Mouse (Mus musculus) monocyte, adult 5-6 weeks (primary cell): ENCODE results near the gene Stum. TPM values are rescaled to one million over a fixed set of nuclear protein-coding genes. Genes with fewer than 3 reads are reported as not detected.

Experiments used
- ATAC-seq: fragments of 153-309, 156-312 bp; replicated peaks from 2 replicates; pipeline ENCODE4 v1.8.0; 2017; ENCODE audit warnings: mild to moderate bottlenecking; ENCODE audit not compliant: low TSS enrichment, insufficient number of reproducible peaks, severe bottlenecking, poor library complexity, low FRiP score
- total RNA-seq: library from RNA; stranded (forward); fragments of 200-1000, 200-491, 200-594 nt; gene quantifications from 3 replicates; pipeline ENCODE4 v1.2.3, GENCODE M21; 2017

Gene Stum
- total RNA-seq, 1 experiment from 2014 or later, result not detected

DNA sequence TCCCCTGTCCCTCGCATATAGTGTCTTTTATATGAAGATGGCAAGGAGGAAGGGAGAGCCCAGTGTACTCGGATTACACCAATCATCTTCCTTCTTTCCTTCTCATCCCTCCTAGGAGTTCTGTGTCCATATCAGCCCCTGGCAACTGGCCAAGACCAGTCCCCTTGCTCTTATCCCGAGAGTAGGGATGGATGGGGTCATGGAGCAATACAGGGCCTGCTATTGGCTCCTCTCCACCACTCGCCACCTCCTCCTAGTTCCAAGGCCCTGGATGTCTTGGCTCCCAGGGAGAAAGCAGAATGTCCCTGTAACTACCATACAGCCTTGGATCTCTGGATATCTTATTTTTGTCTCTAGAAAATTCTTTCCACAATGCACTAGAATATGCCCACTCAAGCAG lies 68.2 kb downstream of the Stum start:
- ATAC-seq, result no peak

DNA sequence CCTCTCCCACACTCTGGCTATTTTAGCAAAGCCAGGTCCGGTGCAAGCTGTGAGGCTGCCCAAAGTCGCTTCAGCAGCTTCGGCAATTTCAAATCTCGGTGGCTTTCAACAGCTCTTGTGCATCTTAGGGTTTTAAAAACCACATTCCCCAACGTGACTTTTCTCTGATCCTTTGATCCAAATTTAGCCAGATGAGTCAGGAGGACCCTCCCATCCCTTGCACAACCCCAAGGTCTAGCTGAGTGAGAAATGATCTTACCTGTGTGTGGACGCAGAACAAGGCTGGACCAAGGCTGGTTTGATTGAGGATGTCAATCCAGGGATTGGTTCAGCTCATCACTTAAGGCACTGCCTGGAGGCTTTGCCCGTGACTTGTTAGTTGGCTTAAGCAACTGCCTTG lies 73.0 kb downstream of the Stum start:
- ATAC-seq, result no peak

DNA sequence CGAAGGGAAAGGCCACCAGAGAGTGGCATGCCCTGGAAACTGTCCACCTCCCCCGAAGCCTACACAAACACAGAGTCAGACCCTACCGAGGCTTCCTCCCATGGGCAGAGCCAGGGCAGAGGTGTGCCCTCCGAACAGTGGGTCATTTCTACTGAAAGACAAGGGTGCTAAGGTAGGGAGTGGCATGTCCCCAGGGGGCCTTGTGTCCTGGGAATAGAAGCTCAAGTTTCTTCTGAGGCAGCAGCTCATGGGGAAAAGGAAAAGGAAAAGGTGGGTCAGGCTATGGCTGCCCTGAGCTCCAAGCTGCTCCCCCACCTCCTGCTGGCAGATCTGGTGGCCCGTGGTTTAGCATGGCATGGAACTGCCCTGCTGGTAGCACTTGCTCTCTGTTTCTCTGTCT lies 73.5 kb downstream of the Stum start:
- no peak for ATAC-seq

GRCm38 (mm10) chr1:180408832-180409231 lies 74.5 kb downstream of the Stum start:
- ATAC-seq, result no peak

DNA sequence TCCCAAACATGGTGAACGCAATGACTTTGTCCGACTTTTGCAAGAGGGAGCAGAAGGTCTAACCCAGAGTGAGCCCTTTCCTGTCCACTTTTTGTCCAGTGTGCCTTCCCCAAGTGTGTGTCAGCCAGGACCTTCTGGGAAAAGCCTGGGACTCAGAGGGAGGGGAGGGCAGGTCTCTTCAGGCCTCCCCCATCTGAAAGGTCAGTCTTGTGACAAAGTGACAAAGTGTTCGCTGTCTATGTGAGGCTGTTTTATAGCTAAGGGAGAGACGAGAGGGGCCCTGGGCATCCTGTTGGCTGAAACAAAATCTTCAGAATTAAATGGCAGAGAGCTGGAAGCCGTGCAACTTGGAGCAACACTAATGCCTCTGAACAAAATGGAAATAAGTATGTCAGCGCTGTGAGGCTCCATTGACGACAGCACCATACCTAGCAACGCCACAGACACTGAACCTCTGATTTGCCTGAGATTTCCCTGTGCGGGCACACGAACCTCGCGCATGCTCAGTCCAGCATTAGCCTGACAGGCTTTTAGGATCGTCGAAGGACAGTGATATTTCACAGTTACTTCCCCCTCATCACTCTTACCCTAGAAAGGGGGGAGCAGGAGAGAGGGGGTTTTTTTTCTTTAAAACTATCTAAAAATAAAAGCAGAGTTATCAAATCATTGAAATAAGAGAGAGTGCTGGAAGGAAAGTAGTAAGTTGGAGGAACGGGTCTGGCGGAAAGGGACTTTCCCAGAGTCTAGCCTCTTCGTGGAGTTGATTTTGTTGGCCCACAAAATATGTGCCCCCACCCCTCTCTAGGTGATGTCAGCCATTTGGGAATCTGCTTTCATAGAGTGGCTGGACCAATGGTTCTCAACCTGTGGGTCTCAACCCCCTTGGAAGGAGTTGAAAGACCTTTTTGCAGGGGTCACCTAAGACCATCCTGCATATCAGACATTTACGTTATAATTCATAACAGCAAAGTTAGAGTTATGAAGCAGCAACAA lies 75.3 kb downstream of the Stum start:
- ATAC-seq, result no peak

DNA sequence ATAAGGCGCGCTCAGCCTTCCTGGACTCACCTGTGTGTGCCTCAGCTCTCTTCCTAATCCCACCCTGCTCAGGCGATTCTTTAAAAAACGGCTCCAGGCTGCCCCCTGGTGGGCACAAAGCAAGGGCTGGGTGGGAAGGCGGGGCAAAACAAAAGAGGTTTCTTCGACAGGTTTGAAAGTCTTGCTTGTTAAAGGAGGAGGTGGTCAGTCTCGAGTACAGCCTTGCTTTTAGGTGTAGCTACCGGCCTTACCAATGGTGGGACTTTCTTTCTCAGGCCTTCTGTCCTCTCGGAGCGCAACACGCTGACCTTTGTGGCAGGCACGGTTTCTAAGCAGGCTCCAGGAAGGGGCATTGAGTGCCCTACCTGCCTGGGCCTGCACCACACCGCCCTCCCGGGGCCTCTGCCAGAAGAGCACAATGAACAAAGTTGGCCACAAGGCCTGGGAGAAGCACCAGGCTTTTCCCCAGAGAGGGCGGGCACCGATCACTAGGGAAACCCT lies 76.1 kb downstream of the Stum start:
- no peak for ATAC-seq

DNA sequence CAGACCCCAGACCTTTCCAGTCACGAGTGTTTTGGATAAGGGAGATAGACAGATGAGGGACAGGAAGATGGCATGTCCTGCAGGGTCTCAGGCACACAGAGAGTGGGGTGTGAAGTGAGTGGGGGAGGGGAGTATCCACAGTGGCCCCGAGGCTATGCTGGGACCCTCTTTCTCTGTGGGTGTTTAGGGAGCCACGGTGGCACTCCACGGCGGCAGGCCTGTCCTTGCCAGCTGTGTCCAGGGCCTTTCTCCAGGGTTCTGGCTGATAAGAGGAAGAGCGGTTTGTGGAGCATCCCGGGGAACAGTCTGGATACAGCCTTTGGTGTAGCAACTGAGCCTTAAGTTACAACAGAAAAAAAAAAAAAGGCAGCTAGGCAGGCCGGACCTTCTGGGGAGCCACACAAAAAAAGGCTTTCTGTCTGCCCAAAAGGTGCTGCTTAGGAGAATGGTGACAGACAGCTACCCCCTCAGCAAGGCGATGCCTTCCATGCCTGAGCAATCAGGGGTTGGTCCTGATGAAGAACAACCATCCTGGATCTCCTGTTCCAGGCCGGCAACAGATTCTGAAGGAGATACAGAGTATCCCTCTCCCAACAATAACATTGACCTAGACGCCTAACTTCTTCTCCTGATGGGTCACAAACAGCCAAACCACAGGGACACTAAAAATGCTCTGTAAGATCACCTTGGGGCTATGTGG lies 76.8 kb downstream of the Stum start:
- no peak for ATAC-seq

GRCm38 (mm10) chr1:180405576-180406335 lies 77.5 kb downstream of the Stum start:
- ATAC-seq, result no peak

DNA sequence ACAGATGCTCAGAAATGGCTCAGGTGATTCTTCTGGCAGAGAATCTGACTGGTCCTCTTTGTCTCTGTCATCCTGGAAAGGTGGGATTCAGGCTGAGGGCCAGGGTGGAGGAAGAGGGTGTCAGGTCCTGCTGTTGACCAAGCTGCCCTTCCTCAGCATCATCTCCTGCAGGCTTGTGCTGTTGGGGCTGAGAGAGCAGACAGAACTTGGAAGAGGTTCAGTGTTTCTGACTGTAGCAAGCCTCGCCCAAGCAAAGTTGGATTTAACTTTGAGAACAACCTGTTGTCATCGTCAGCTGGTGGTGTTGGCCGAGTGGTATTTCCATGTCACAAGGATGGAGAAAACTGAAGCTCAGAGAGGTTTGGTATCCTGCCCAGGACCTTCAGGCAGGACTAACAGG lies 78.6 kb downstream of the Stum start:
- ATAC-seq, result no peak

DNA sequence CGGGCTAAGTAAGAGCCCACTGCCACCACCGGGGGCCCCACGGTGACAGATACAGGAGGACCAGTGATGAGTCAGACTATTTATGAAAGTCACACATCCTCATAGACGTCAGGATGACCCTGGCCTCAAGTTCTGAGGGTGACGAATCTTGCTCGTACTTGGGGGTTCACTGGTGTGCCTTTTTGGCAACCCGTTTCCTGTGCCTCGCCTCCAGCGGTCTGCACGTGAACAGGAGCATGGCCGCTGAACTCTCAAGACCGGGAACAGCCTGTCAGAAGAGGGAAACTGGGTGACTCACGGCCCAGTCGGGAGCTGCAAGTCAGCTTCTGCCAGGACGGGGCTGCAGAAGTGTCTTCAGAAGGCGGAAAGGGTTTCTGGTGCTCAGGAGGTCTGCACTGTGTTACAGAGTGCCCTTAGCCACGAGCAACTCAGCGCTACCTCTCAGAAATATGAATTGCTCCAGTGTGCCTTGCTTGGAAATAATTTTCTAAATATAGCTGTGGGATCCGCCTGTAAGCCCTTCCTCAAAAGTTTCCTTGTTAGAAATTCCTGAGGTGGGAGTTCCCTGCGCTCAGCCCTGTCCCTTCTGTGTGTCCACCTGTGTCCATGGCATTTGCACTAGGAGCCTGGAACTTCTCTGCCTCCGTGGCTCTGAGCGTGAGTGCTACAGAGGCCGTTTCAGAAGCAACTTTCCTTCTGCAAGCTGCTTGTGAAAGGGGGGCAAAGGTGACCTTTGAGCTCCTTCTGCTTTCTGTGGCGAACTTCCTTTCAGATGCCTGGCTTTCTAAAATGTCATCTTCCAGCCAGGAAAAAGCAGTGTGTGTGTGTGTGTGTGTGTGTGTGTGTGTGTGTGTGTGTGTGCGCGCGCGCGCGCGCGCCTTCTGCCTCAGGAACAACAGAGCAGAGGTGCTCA lies 79.4 kb downstream of the Stum start:
- ATAC-seq, result peak; percentile 78

GRCm38 (mm10) chr1:180403357-180403693 lies 80.0 kb downstream of the Stum start:
- peak; percentile 4 for ATAC-seq

DNA sequence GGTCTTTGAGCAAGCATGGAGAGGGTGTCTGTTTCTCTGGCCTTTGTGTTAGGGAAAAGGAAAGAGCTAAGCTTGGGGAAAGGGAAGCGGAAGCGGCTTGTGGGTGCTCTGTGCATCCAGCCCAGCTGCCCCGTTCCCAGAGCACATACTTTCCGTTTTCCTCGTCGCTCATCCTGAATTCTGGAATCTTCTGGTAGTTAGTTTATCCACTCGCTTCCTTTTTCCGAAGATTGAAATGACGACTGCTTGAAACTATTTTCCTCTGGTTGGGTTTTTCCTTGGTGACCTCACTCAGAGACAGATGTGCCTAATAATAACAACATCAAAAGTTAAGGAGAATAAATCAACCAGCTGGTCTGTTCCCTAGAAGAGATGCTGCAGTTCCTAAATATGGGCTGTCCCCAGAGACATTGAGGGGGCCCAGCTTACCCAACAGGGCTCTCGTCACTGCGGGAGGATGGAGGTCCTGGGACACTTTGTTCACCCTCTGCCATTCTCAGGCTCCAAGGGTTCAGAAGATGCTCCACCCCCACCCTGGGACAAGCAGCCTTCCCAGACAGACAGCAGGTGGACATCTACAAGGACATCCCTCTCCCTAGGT lies 80.7 kb downstream of the Stum start:
- no peak for ATAC-seq

DNA sequence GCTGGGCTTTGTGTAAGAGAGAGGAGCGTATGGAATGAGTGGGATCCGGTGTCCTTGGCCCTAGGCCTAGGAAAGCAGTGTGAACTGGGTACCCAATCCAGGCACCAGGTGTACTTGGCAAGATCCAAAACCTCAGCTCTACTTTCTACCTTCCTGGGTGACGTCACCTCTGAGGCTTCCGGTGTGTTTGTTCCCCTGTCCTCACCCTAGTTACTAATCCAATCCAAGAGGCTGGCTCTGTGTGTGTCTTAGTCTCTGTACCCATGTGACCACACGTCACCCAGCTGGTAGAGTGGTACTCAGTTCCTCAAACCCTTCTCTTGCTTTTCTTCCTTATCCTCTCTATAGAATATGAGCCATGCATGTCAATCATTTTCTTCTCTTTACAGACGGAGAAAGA lies 81.6 kb downstream of the Stum start:
- peak; percentile 59 for ATAC-seq

DNA sequence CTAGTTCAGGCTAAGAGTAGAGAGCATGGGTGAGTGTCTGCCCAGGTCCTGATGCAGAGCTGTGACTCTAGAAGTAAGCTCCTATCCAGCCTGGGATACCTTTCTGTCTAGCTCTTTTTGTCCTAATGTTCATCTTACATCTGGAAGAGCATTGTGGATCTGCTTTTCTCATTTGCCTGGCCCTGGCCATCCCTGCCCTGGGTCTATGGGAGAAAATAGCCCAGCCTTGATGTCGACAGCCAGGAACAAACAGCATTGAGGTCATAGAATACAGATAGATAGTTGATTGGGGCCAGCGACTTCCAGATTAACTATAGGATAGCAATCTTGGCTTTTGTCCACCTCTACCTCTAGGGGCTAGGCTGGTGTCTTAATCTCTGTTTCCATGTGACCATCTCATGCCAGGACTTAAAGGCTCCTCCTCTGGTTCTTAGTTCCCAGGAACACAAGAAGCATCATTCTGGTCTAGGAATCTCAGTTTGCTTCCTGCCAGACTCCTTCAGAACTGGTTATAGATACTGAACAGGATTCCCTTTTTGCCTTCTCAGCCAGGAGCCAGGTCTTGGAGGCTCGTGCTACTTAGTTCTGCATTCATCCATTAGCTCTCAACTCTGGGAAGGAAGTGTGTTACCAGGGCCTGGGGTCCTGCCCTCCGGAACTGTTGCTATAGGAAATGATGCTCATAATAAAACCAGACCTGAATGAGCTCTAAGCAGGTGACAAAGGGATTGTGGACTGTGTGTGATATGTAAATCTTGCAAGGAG lies 82.4 kb downstream of the Stum start:
- no peak for ATAC-seq

GRCm38 (mm10) chr1:180398446-180398845 lies 84.9 kb downstream of the Stum start:
- no peak for ATAC-seq

- no peak for ATAC-seq
Measured at GRCm38 (mm10) chr1:180397734-180398133, 85.6 kb downstream of the Stum start.

DNA sequence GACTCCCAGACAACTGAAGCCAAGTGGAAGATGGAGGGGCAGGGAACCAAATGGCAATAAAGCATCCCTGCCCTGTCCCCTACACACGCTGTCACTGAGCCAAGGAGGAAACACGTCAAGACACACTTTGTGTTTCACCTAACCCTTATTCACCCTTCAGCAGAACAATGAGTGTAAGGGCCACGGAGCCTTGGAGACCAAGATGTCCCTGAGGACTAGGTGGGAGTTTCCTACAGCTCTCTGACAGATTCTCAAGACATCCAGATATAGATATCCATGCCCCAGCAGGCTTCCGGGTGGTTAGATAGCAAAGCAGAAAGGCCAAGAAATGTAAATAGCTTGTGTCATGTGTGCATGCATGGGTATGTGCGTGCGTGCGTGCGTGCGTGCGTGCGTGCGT lies 89.4 kb downstream of the Stum start:
- no peak for ATAC-seq
